Mouse (Mus musculus) liver, embryonic 14.5 days (tissue): Measurements from ENCODE around the gene H2-Ab1. TPM values are rescaled to one million over a fixed set of nuclear protein-coding genes. Genes with fewer than 3 reads are reported as not detected.

Experiments used
- ATAC-seq: fragments of 200-750 bp; cut with Nextera tagmentation; 2 replicates; pipeline ENCODE4 v1.8.0; 2017; ENCODE audit warnings: moderate number of reproducible peaks, mild to moderate bottlenecking, moderate library complexity; ENCODE audit not compliant: insufficient read depth
- DNase-seq, 3 experiments: peaks; one replicate each; pipeline ENCODE4 v3.0.0-alpha.2; 2012 to 2013; ENCODE audit warnings: low read depth in 3 of 3, low spot score in 3 of 3
- H3K27ac ChIP-seq: fragments of 300-500 bp; sonication (generic); 2 replicates; pipeline ENCODE4 v1.5.1; 2014; ENCODE audit warnings: moderate library complexity, mild to moderate bottlenecking, control low read depth, inconsistent platforms
- H3K27me3 ChIP-seq: fragments of 300-500 bp; sonication (generic); 2 replicates; pipeline ENCODE4 v1.6.1; 2014; ENCODE audit warnings: mild to moderate bottlenecking, low read length, moderate library complexity; ENCODE audit not compliant: control insufficient read depth, insufficient read depth
- H3K36me3 ChIP-seq: fragments of 300-500 bp; sonication (generic); replicated peaks from 2 replicates; pipeline ENCODE4 v1.6.1; 2014; ENCODE audit warnings: low read depth; ENCODE audit not compliant: control insufficient read depth, insufficient read depth
- H3K4me1 ChIP-seq, 2 experiments: fragments of 200-500 bp in 1 of 2; fragments of 300-500 bp in 1 of 2; sonication (generic) in 1 of 2; replicated peaks; 2 replicates each; pipeline ENCODE4 v1.6.1; 2012 to 2014; ENCODE audit warnings: antibody characterized with exemption in 1 of 2, inconsistent platforms in 1 of 2, low read length in 1 of 2; ENCODE audit not compliant: control insufficient read depth in 2 of 2, insufficient read depth in 2 of 2
- H3K4me2 ChIP-seq: fragments of 300-500 bp; sonication (generic); 2 replicates; pipeline ENCODE4 v1.6.1; 2014; ENCODE audit warnings: low read depth, mild to moderate bottlenecking, control low read depth, moderate library complexity
- H3K4me3 ChIP-seq, 2 experiments: fragments of 200-500 bp in 1 of 2; fragments of 300-500 bp in 1 of 2; sonication (generic) in 1 of 2; 2 replicates each; pipeline ENCODE4 v1.5.1; 2012 to 2014; ENCODE audit warnings: low read depth in 2 of 2, low read length in 2 of 2, mild to moderate bottlenecking in 2 of 2, control low read depth in 1 of 2, inconsistent platforms in 1 of 2, moderate library complexity in 1 of 2; ENCODE audit not compliant: insufficient read depth in 1 of 2
- H3K9ac ChIP-seq: fragments of 300-500 bp; sonication (generic); replicated peaks from 2 replicates; pipeline ENCODE4 v1.6.1; 2014; ENCODE audit warnings: mild to moderate bottlenecking, control low read depth, moderate library complexity
- H3K9me3 ChIP-seq: fragments of 300-500 bp; sonication (generic); 2 replicates; pipeline ENCODE4 v1.6.1; 2016; ENCODE audit warnings: low read length, mixed read lengths; ENCODE audit not compliant: control insufficient read depth
- CTCF ChIP-seq: IDR thresholded peaks from 2 replicates; pipeline ENCODE4 v1.5.1; 2016; ENCODE audit warnings: antibody characterized with exemption, low read depth, control low read depth
- EP300 ChIP-seq: IDR thresholded peaks from 2 replicates; pipeline ENCODE4 v1.6.1; 2016; ENCODE audit warnings: antibody characterized with exemption, low read depth
- WGBS: fragments of 180-500 bp; shearing (Covaris S2); extraction: QIAGEN DNeasy Blood & Tissue Kit; methylation state at CpG from one replicate; pipeline ENCODE4 v1.1.7; 2014; ENCODE audit not compliant: insufficient replicate concordance; 5-methylcytosine and 5-hydroxymethylcytosine counted together
- polyA plus RNA-seq, 2 experiments: library from polyadenylated mRNA; depleted of rRNA in 1 of 2; stranded (reverse) in 1 of 2; unstranded in 1 of 2; fragments of >200 nt; fragmentation: Nextera tagmentation in 1 of 2; extraction: Ambion mirVana in 1 of 2; gene quantifications; 2 replicates each; pipeline versions ENCODE4 v1.2.1 to v1.2.3; 2012 to 2014

The H2-Ab1 gene
- polyA plus RNA-seq, 2 experiments = 2.3 to 3.3 TPM

DNA sequence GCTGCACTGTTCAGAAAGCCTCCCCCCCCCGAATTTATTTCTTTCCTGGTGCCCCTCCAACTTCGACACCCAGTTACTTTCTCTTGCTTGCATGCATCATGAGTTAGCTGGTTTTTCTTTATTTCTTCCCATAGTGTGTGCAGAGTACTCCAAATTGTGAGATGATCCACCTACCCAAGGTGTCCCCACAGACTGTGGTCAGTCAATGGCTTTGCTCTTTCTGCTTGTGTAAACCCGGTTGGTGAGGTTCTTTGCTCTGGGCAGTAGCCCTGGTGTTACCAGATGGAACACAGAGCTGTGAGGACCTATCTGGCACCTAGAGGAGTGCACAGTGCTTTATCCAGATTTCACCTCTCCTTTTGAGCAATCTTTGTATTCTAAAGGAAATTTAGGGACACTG, 30.6 kb downstream of the H2-Ab1 start:
- no peaks in the 10 kb centered on the region for H3K9me3 ChIP-seq
- DNase-seq = no peak
- TF ChIP-seq EP300 (no peak), CTCF (no peak)
- no peak overlapping the region for H3K4me2 ChIP-seq
- no peaks in the 10 kb centered on the region for H3K4me1 ChIP-seq
- ATAC-seq = no peak
- 32% methylated on average over 3 of the region's 3 CpGs for WGBS
- H3K36me3 ChIP-seq = no peaks in the 10 kb centered on the region
- no peaks in the 10 kb centered on the region for H3K27me3 ChIP-seq
- H3K4me3 ChIP-seq = no peak overlapping the region
- H3K9ac ChIP-seq = no peak overlapping the region
- H3K27ac ChIP-seq = no peak overlapping the region

DNA sequence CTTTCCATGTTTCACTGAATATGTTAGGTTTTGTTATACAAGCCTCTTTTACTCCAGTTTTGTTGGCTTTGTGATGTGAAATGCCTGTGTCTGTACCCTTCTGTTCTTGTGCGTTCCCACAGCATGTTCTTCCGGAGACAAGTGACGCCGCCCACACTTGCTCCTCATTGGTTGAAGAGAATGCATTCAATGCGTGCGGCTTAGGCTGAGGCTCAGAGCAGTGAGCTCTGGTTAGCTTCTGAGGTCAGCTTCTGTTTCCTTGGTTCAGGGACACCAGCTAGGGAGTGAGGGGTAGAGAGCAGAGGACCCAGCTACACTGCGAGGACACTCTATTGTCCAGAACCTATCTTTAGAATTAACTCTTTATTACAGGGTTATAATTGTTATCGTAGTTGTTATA, 34.1 kb downstream of the H2-Ab1 start:
- no peaks in the 10 kb centered on the region for H3K9me3 ChIP-seq
- no peaks in the 10 kb centered on the region for H3K36me3 ChIP-seq
- WGBS = 15% methylated on average over 8 of the region's 8 CpGs
- H3K9ac ChIP-seq = no peak overlapping the region
- peak; percentile 34 to 44 (median 39) for DNase-seq
- ATAC-seq = no peak
- TF ChIP-seq CTCF (no peak), EP300 (no peak)
- no peak overlapping the region for H3K27ac ChIP-seq
- peaks cover 0 to 3% of the 10 kb centered on the region in 2 experiments; a peak in 1 of 4 replicates for H3K4me1 ChIP-seq
- H3K27me3 ChIP-seq = no peaks in the 10 kb centered on the region
- H3K4me2 ChIP-seq = no peak overlapping the region
- no peak overlapping the region for H3K4me3 ChIP-seq

DNA sequence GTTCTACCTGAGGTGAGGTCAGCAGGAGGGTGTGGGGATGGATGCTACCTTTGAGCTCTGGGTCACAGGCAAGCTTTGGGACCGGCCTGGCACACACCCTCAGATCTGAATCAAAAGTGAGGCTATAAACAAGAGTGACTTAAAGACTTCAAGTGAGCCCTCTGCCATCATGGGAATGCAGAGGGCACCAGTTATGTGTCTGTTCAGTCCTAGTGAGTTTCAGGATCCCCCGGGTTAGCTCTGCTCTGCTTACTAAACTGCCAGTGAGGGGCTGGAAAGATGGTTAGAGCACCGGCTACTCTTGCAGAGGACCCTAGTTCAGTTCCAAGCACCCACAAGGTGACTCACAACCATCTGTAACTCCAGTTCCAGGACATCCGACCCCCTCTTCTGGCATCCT, 35.1 kb downstream of the H2-Ab1 start:
- H3K4me1 ChIP-seq = peaks cover 0 to 3% of the 10 kb centered on the region in 2 experiments; a peak in 1 of 4 replicates

DNA sequence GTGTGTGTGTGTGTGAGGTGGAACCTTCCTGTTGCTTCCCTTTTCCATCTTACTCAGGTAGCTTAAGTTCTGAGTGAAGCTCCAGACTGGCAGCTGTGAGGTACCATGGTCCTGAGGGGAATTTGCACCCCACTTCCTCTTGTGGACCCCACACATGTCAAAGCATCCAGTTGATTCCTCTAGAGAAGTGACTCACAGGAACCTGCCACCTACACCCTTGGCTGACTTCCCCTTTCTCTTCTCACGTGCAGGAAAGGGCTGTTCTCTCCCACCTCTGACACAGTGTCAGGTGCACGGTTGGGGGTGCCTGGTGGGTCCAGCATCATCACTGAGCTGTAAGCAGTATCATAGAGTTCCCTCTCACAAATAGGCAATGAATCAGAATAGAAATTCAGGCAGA, 36.0 kb downstream of the H2-Ab1 start:
- Histone ChIP-seq H3K4me3 (no peak overlapping the region), H3K9me3 (no peaks in the 10 kb centered on the region), H3K4me1 (peaks cover 0 to 3% of the 10 kb centered on the region in 2 experiments; a peak in 1 of 4 replicates), H3K4me2 (no peak overlapping the region), H3K36me3 (no peaks in the 10 kb centered on the region), H3K27ac (no peak overlapping the region), H3K9ac (no peak overlapping the region), H3K27me3 (no peaks in the 10 kb centered on the region)
- ATAC-seq (no peak), DNase-seq (no peak)
- TF ChIP-seq EP300 (no peak), CTCF (no peak)
- WGBS = 7% methylated on average over 2 of the region's 2 CpGs

More for the DNA sequence above, 35.1 kb downstream of the H2-Ab1 start:
- TF ChIP-seq CTCF = no peak
- TF ChIP-seq EP300 = no peak
- Histone ChIP-seq H3K4me2 (no peak overlapping the region), H3K36me3 (no peaks in the 10 kb centered on the region), H3K27ac (no peak overlapping the region), H3K4me3 (no peak overlapping the region), H3K9me3 (no peaks in the 10 kb centered on the region), H3K27me3 (no peaks in the 10 kb centered on the region), H3K9ac (no peak overlapping the region)
- WGBS = 67% methylated on average over 4 of the region's 4 CpGs
- DNase-seq = no peak
- ATAC-seq = no peak

DNA sequence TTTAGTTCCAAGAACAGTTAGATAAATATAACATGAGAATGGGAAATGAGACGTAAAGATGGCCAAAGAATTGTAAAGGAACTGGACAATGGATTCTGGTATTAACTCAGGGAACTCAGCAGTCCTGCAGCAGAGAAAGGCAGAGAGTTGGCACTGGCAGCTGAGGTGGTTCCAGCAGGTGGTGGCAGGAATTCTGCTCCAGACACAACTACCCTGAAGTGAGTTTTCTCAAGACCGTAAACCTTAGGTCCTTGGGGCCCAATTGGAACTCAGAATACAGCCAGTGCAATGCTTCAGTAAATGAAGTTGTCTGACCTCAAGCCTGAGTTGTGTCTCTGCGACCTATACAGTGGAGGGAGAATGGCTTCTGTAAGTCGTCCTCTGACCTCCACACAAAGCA, 36.8 kb downstream of the H2-Ab1 start:
- DNase-seq = no peak
- no peaks in the 10 kb centered on the region for H3K27me3 ChIP-seq
- WGBS = 41% methylated on average over 4 of the region's 4 CpGs
- no peak overlapping the region for H3K27ac ChIP-seq
- H3K9me3 ChIP-seq = no peaks in the 10 kb centered on the region
- no peak for ATAC-seq
- H3K4me1 ChIP-seq = peaks cover 0 to 3% of the 10 kb centered on the region in 2 experiments; a peak in 1 of 4 replicates
- H3K4me2 ChIP-seq = no peak overlapping the region
- H3K9ac ChIP-seq = no peak overlapping the region
- no peak overlapping the region for H3K4me3 ChIP-seq
- TF ChIP-seq EP300 (no peak), CTCF (no peak)
- no peaks in the 10 kb centered on the region for H3K36me3 ChIP-seq
